Mouse (Mus musculus): ENCODE measurements around the gene Zfp638. TPM values are rescaled to one million over a fixed set of nuclear protein-coding genes. Genes with fewer than 3 reads are reported as not detected.
A peak's percentile ranks its signal among the peaks of the same experiment; 100 is the strongest.
"Not testable (repeated sequence)": the region's sequence is repeated elsewhere in the genome, so short reads cannot be mapped to it uniquely, and the experiment has no call there.

Gene Zfp638
- polyA plus RNA-seq, 1 experiment from 2014 or later, result 14.5 TPM

DNA sequence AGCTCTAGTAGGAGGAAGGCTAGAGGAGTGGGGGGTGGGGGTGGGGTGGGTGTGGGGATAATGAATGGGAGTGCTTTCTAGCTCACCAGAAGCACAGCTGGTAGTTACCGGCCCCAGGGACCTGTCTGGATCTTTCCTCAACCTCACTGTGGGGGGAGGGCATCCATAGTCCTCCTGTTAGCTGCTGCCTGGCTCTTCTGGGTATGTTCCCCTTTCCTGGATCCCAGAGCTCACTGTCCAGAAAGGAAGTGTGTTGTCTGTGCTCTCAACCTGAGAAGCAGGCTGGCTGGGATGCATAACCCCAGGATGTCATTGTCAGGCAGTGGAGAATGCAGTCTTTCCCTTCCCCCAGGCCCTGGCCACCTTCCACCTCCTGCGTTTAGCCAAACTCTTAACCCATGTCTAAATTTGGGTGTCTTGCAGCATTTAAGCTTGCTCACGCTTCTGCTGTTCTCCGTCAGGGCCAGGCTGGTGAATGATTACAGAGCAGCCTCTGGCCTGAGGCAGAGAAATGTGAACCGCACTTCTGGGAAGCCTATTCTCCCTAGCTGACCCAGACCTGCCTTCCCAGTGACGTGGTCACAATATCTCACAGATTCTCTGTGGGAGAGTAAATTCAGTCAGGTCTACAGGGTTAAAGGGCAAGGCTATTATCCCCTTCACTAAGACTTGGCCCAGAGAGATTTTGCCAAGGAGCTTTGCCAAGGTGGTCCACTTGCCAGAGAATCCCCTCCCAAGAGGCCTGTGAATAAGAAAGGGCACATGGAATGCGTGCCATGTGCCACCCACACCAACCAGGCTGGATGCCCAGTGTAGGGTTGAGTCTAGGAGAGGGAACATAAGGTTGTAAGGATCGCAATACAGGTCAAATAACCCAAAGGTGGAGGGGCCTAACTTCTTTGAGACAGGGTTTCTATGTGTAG is 143.7 kb downstream of the Zfp638 start:
- Histone ChIP-seq H3K27ac (ENCODE audit: low read length) (no peak overlapping the region), H3K4me2 (ENCODE audit: low read depth, low read length) (no peak overlapping the region), H3K4me3 (ENCODE audit: low read depth, low read length) (no peak overlapping the region), H3K9ac (ENCODE audit: low read depth, low read length) (no peak overlapping the region), H3K36me3 (ENCODE audit: control insufficient read depth, insufficient read depth) (no peaks in the 10 kb centered on the region), H3K9me3 (replicated peaks; ENCODE audit: control insufficient read depth, low read length) (no peaks in the 10 kb centered on the region), H3K4me1 (ENCODE audit: control insufficient read depth, low read depth, low read length) (no peaks in the 10 kb centered on the region), H3K27me3 (ENCODE audit: control insufficient read depth, insufficient read depth, low read depth, low read length) (peaks cover 24% of the 10 kb centered on the region)
- no peak for ATAC-seq (ENCODE audit: low read depth)
- WGBS (ENCODE audit: insufficient replicate concordance), result 45% methylated on average over 8 of the region's 8 CpGs

DNA sequence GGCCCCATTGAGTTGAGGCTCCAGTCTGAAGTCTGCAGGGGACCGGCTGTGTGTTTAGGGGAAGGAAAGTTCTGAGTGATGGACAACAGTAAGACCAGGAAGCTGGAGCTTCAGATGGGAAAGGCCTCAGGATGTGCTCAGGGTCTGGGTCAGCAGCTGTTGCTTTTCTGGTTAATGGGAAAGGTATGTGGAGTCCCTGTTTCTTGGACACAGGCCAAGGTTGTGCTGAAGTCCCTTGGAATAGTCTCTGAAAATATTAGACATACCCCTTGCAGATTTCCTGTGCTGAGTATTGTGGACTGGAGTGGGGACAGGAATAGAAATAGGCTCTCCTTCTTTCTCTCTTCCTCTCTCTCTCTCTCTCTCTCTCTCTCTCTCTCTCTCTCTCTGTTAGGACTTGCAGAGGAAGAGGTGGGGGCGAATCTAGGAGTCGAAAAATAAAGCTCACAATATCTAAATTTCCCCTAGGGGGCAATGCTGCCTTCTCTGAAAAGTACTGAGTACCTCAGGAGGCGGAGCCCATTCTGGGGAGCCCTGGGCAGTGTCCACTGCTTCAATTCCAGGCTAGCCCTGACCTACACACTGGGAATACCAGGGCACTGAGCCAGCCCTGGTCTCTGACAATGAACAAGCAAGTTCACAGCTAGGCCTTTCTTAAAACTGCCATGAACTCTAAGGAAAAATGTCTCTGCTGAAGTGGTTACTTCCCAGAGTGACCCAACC is 148.2 kb downstream of the Zfp638 start:
- not testable (repeated sequence) for H3K27ac ChIP-seq (ENCODE audit: low read length); H3K9me3 ChIP-seq (replicated peaks; ENCODE audit: control insufficient read depth, low read length); H3K9ac ChIP-seq (ENCODE audit: low read depth, low read length); H3K4me3 ChIP-seq (ENCODE audit: low read depth, low read length); H3K36me3 ChIP-seq (ENCODE audit: control insufficient read depth, insufficient read depth); H3K4me1 ChIP-seq (ENCODE audit: control insufficient read depth, low read depth, low read length); H3K4me2 ChIP-seq (ENCODE audit: low read depth, low read length)
- H3K27me3 ChIP-seq (ENCODE audit: control insufficient read depth, insufficient read depth, low read depth, low read length), result peaks cover 14% of the 10 kb centered on the region
- WGBS (ENCODE audit: insufficient replicate concordance), result 38% methylated on average over 4 of the region's 4 CpGs
- 0 out of 2 replicates have a peak, but pooled peaks have one; percentile 19 for ATAC-seq (ENCODE audit: low read depth)

DNA sequence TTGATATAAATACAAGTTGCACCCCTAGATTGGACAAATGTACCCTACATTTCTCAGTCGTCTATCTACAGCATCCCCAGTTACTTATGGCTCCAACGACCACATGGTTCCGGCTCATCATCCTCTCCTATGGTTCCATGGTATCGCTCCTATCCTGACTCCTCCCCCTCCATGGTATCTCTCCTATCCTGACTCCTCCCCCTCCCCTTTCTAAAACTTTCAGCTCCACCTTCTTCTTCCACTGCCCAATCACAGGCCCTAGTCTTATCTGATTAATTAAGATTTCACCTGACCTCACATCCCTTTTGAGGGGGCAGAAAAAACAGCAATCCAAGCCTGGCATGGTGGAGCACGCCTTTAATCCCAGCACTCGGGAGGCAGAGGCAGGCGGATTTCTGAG is 149.9 kb downstream of the Zfp638 start:
- no peak for ATAC-seq (ENCODE audit: low read depth)
- 69% methylated on average over 7 of the region's 7 CpGs for WGBS (ENCODE audit: insufficient replicate concordance)

DNA sequence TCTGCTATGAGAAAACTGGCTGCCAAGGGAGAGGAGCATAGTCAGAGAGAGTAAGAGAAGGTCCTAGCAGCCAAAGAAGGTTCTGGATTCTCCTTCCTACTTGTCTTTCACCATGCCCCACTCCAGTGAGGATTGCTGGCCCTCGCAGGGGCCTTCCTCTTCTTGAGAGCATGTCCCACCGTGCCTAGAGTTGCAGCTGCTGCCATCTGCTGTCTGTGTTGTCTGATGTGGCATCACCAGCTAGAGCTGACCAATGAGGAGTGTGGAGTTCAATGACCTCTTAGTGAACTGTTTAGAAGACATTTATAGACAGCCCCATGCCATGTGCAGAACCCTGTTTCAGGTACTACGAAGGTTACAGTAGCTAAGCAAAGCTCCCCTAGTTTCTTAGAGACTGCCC is 150.5 kb downstream of the Zfp638 start:
- Histone ChIP-seq H3K36me3 (ENCODE audit: control insufficient read depth, insufficient read depth) (no peaks in the 10 kb centered on the region), H3K27ac (ENCODE audit: low read length) (no peak overlapping the region), H3K4me3 (ENCODE audit: low read depth, low read length) (no peak overlapping the region), H3K4me2 (ENCODE audit: low read depth, low read length) (no peak overlapping the region), H3K9me3 (replicated peaks; ENCODE audit: control insufficient read depth, low read length) (no peaks in the 10 kb centered on the region), H3K4me1 (ENCODE audit: control insufficient read depth, low read depth, low read length) (no peaks in the 10 kb centered on the region), H3K27me3 (ENCODE audit: control insufficient read depth, insufficient read depth, low read depth, low read length) (peaks cover 16% of the 10 kb centered on the region), H3K9ac (ENCODE audit: low read depth, low read length) (no peak overlapping the region)
- WGBS (ENCODE audit: insufficient replicate concordance), result 27% methylated on average over 3 of the region's 3 CpGs
- ATAC-seq (ENCODE audit: low read depth), result no peak

More for the DNA sequence above, 149.9 kb downstream of the Zfp638 start:
- peaks cover 16% of the 10 kb centered on the region for H3K27me3 ChIP-seq (ENCODE audit: control insufficient read depth, insufficient read depth, low read depth, low read length)
- H3K9me3 ChIP-seq (replicated peaks; ENCODE audit: control insufficient read depth, low read length), result no peaks in the 10 kb centered on the region
- H3K27ac ChIP-seq (ENCODE audit: low read length), result no peak overlapping the region
- H3K4me3 ChIP-seq (ENCODE audit: low read depth, low read length), result no peak overlapping the region
- H3K4me1 ChIP-seq (ENCODE audit: control insufficient read depth, low read depth, low read length), result no peaks in the 10 kb centered on the region
- no peak overlapping the region for H3K4me2 ChIP-seq (ENCODE audit: low read depth, low read length)
- no peaks in the 10 kb centered on the region for H3K36me3 ChIP-seq (ENCODE audit: control insufficient read depth, insufficient read depth)
- no peak overlapping the region for H3K9ac ChIP-seq (ENCODE audit: low read depth, low read length)

DNA sequence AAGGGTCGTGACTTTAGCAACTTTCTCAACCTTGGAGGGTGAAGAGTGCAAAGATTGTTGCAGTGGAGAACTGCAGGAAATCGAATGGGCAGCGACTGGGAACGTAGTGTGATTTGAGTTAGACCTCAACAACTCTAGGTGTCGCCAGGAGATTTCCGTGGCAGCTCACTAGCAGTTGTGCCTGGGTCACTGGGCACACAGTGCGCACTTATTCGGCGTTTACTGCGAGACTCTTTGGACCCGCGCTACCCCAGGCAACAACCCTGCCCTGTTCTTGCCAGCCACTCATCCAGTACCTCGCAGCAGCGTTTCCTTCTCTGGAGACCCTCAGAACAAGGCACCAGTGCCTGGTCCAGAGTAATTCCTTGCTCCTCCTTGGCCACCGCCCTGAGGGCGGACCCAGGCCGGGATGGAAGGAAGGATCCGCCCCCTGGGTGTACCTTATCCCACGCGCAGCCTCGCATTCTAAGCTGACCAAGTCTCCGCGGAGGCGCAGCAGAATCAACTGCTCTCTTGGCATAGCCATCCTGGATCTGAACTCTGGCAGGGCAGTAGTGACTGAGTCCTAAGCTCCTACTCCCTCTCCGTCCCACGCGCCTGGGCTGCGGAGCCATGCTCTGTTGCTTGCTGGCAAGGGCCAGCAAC is 152.1 kb downstream of the Zfp638 start:
- H3K4me1 ChIP-seq (ENCODE audit: control insufficient read depth, low read depth, low read length), result no peaks in the 10 kb centered on the region
- peak overlapping the region; percentile 30 for H3K4me3 ChIP-seq (ENCODE audit: low read depth, low read length)
- no peak overlapping the region for H3K9ac ChIP-seq (ENCODE audit: low read depth, low read length)
- H3K27me3 ChIP-seq (ENCODE audit: control insufficient read depth, insufficient read depth, low read depth, low read length), result peaks cover 16% of the 10 kb centered on the region
- peak overlapping the region; percentile 22; the same call in 1 of the 2 replicates for H3K4me2 ChIP-seq (ENCODE audit: low read depth, low read length)
- no peaks in the 10 kb centered on the region for H3K9me3 ChIP-seq (replicated peaks; ENCODE audit: control insufficient read depth, low read length)
- H3K27ac ChIP-seq (ENCODE audit: low read length), result no peak overlapping the region
- WGBS (ENCODE audit: insufficient replicate concordance), result 6% methylated on average over 28 of the region's 28 CpGs
- no peaks in the 10 kb centered on the region for H3K36me3 ChIP-seq (ENCODE audit: control insufficient read depth, insufficient read depth)
- ATAC-seq (ENCODE audit: low read depth), result 0 out of 2 replicates have a peak, but pooled peaks have one; percentile 24

DNA sequence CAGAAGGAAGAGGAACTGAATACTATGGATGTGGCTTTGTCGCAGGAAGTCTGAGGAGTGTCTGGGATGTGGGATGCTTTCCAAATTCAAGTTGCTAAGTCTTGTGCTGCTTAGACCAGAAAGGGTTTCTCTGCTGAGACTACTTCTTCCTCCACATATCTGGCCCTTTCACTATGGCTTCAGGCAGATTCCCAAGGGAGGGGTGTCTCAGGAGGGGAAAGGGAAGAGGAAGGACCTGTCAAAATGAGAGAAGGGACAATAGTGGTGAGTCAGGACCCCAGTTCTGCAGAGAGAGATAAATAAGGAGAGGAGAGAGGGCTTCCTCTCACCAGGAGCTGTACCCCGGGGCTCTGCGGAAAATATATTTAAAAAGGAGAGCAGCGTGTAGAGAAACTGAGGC is 153.1 kb downstream of the Zfp638 start:
- peaks cover 16% of the 10 kb centered on the region for H3K27me3 ChIP-seq (ENCODE audit: control insufficient read depth, insufficient read depth, low read depth, low read length)
- WGBS (ENCODE audit: insufficient replicate concordance), result 8% methylated on average over 4 of the region's 4 CpGs
- no peaks in the 10 kb centered on the region for H3K9me3 ChIP-seq (replicated peaks; ENCODE audit: control insufficient read depth, low read length)
- H3K27ac ChIP-seq (ENCODE audit: low read length), result no peak overlapping the region
- no peak overlapping the region for H3K4me3 ChIP-seq (ENCODE audit: low read depth, low read length)
- H3K4me1 ChIP-seq (ENCODE audit: control insufficient read depth, low read depth, low read length), result no peaks in the 10 kb centered on the region
- no peak overlapping the region for H3K4me2 ChIP-seq (ENCODE audit: low read depth, low read length)
- no peaks in the 10 kb centered on the region for H3K36me3 ChIP-seq (ENCODE audit: control insufficient read depth, insufficient read depth)
- no peak overlapping the region for H3K9ac ChIP-seq (ENCODE audit: low read depth, low read length)
- peak; percentile 45 for ATAC-seq (ENCODE audit: low read depth)

DNA sequence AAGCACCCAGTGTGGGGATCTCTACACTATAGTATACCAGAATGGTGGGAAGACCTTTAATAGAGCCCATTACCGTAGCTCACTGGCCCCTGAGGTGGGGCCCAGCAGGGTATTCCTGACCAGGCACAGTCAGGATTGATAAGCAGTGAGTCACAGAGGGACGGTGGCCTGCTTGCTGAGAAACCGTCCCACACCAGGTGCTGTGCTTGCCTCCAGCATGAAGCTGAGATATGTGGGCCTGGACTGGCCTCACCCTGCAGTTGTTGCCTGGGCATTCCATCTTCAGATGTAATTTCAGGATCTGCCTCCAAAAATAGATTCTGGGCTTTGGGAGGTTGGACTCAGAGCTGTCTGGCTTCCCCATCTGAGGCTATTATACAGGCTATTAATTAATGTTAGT is 155.1 kb downstream of the Zfp638 start:
- Histone ChIP-seq H3K4me1 (ENCODE audit: control insufficient read depth, low read depth, low read length) (no peaks in the 10 kb centered on the region), H3K4me3 (ENCODE audit: low read depth, low read length) (no peak overlapping the region), H3K9ac (ENCODE audit: low read depth, low read length) (no peak overlapping the region), H3K9me3 (replicated peaks; ENCODE audit: control insufficient read depth, low read length) (no peaks in the 10 kb centered on the region), H3K36me3 (ENCODE audit: control insufficient read depth, insufficient read depth) (no peaks in the 10 kb centered on the region), H3K4me2 (ENCODE audit: low read depth, low read length) (no peak overlapping the region), H3K27ac (ENCODE audit: low read length) (no peak overlapping the region), H3K27me3 (ENCODE audit: control insufficient read depth, insufficient read depth, low read depth, low read length) (peaks cover 16% of the 10 kb centered on the region)
- 60% methylated on average over 3 of the region's 3 CpGs for WGBS (ENCODE audit: insufficient replicate concordance)
- no peak for ATAC-seq (ENCODE audit: low read depth)

DNA sequence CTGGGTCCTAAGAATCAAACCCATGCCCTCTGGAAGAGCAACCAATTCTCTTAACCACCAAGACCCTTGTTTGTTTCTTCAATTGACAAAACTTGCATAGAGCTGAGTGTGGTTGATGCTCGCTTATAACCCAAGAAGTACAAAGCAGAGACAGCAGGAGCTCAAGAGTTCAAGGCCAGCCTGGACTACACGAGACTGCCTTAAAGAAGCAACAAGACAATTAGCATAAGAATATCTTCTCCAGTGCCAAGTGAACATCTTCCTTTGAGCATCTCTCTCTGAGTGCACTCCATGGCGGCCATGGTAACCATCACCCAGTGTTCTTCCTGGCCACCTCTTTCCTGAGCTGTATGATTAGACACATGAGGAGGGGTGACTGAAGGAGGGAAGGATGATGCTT is 158.7 kb downstream of the Zfp638 start:
- H3K9ac ChIP-seq (ENCODE audit: low read depth, low read length), result no peak overlapping the region
- WGBS (ENCODE audit: insufficient replicate concordance), result 52% methylated on average over 3 of the region's 3 CpGs
- H3K4me3 ChIP-seq (ENCODE audit: low read depth, low read length), result no peak overlapping the region
- no peak for ATAC-seq (ENCODE audit: low read depth)
- H3K4me2 ChIP-seq (ENCODE audit: low read depth, low read length), result no peak overlapping the region
- no peak overlapping the region for H3K27ac ChIP-seq (ENCODE audit: low read length)
- H3K9me3 ChIP-seq (replicated peaks; ENCODE audit: control insufficient read depth, low read length), result no peaks in the 10 kb centered on the region
- H3K27me3 ChIP-seq (ENCODE audit: control insufficient read depth, insufficient read depth, low read depth, low read length), result peaks cover 4% of the 10 kb centered on the region; the same call in 1 of the 2 replicates
- no peaks in the 10 kb centered on the region for H3K4me1 ChIP-seq (ENCODE audit: control insufficient read depth, low read depth, low read length)
- H3K36me3 ChIP-seq (ENCODE audit: control insufficient read depth, insufficient read depth), result no peaks in the 10 kb centered on the region

Measured in liver, embryonic 16.5 days (tissue).